Mouse (Mus musculus): ENCODE measurements around the gene 3110021N24Rik.

DNA sequence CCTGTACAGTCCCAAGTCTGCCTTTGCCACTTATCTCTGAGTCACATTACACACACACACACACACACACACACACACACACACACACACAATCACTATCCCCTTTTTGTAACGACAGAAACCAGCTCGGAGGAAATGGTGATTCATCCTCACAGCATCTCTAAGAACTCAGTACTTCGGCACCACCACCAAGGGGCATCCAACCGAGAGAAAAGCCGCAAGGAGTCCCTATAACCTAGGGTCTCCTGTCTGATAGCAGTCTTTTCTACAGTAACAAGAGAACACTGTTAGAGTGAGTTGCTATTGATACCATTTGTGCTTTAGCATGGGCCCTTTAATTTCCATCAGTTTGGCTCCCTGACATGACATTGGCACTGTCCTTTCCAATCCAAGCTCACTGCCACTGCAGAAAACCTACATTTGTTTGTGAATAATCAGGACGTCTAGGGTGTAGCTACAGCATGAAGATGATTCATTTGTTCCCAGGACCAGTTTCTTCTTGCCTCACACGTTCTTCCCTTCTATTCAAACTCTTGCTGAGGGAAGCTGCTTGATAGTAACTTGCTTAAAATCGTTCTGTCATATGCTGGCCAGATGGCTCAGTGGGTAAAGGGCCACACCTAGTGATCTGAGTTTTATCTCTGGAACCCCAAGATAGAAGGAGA, 63.1 kb downstream of the 3110021N24Rik start:
- TF ChIP-seq CTCF (conservative IDR thresholded peaks at IDR 0.05; ENCODE audit: low read length) (no peak), NANOG (IDR thresholded peaks at IDR 0.05; ENCODE audit: borderline replicate concordance, low read length) (no peak)

Data from E14TG2a.4 (cell line).